Mouse (Mus musculus): ENCODE measurements around the gene Rxfp1. TPM values are rescaled to one million over a fixed set of nuclear protein-coding genes. Genes with fewer than 3 reads are reported as not detected.
"Not testable (repeated sequence)": the region's sequence is repeated elsewhere in the genome, so short reads cannot be mapped to it uniquely, and the experiment has no call there.

The Rxfp1 gene
- total RNA-seq (2015; ENCODE audit: low replicate concordance) = not detected in 2 replicates
- not detected in 2 replicates for total RNA-seq (2017; ENCODE audit: low replicate concordance)

- no peak for ATAC-seq (replicated peaks; ENCODE audit: low FRiP score, poor library complexity, severe bottlenecking)
These were observed at the start of gene Rxfp1 for GRCm38 (mm10) chr3:79737780-79738179. TSS of gene Rxfp1 (minus strand) at chr3:79737880.

DNA sequence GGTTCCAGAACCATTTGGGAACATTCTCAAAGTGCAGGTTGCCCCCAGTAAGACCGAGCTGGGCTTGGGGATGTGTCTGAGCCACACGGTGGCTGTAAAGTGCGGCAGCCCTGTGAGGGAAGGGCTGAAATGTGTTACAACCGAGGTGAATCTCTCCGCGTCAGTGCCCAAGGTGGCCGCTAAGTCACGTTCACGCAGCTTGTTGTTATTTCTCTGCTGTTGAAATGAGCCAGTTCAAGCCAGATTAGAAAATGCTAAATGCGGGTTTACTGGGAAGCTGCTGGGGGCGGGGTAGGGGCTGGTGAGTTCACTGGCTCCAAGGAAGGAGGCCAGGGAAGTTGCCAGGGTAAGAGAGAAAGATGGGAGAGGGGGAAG, 46.7 kb upstream of the Rxfp1 start:
- ATAC-seq (replicated peaks; ENCODE audit: low FRiP score, poor library complexity, severe bottlenecking) = no peak

DNA sequence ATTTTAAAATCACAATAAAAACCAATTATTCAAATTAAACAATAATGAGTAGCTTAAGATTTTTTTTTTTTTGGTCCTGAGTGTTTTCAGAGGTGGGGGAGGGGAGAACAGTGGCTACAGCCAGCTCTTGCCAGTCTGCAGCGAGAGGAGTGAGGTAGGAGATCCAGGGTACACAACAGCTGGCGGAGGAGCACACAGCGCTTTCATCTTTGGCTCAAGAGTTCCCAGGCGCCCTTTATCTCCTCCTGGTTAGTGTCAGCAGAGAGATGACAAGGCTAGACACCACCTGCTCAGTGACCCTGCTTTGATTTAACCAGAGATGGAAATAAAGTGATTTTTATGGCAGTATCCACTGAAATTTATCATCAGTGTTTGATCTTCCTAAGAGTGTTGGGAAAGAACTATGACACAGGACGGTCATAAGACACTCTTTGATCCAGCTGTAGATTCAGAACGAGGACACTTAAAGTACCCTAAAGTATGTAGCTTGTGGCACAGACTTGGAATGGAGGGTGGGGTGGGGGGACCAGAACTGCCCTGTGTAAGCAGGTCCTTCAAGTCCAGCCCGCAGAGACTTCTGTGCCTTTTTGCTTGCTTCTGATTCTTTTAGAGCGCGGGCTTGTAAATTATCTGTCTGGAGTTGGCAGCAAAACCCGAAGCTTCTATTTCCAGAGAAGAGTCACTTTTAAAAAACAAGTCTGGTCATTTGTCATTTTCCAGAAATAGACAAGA, 46.1 kb upstream of the Rxfp1 start:
- ATAC-seq (replicated peaks; ENCODE audit: low FRiP score, poor library complexity, severe bottlenecking) = no peak

- ATAC-seq (replicated peaks; ENCODE audit: low FRiP score, poor library complexity, severe bottlenecking) = no peak
These were observed 35.0 kb upstream of the Rxfp1 start for GRCm38 (mm10) chr3:79772701-79773100.

DNA sequence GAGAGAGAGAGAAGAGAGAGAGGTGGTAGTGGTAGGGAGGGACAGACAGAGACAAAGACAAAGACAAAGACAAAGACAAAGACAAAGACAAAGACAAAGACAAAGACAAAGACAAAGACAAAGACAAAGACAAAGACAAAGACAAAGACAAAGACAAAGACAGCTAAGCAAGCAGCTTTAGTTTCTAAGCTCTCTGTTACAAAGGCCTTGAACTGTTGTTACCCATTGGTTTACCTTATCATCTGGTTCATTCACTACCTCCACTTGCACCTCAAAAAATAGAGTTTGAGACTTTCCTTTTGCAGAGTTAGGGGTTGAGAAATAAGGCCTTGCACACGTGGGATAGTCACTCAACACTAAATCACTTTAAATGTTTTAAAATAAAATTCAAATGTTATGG, 16.1 kb upstream of the Rxfp1 start:
- no peak for ATAC-seq (replicated peaks; ENCODE audit: low FRiP score, poor library complexity, severe bottlenecking)

DNA sequence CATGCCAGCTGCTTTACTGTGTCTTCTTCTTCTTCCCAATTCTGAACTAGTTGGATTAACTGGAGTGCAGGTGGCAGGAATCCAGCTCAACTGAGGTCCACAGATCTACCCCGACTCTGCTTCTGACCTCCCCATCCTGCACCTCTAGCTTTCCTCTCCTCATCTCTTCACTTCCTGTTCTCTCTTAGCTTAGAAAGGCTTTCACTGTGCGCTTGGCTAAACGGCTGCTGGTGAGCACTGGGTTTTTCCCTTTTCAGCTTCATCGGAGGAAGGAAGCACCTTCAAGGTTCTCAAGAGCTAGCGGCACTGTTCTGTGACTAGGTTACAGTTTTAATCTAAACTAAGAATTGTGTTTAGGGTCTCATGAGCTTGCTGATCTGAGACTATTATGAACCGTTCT, 8.9 kb upstream of the Rxfp1 start:
- no peak for ATAC-seq (replicated peaks; ENCODE audit: low FRiP score, poor library complexity, severe bottlenecking)

- ATAC-seq (replicated peaks; ENCODE audit: low FRiP score, poor library complexity, severe bottlenecking) = no peak
These were observed 7.4 kb upstream of the Rxfp1 start for GRCm38 (mm10) chr3:79745101-79745500.

- ATAC-seq (replicated peaks; ENCODE audit: low FRiP score, poor library complexity, severe bottlenecking) = no peak
These were observed 6.7 kb upstream of the Rxfp1 start for GRCm38 (mm10) chr3:79744415-79744814.

- ATAC-seq (replicated peaks; ENCODE audit: low FRiP score, poor library complexity, severe bottlenecking) = no peak
These were observed 2.7 kb upstream of the Rxfp1 start for GRCm38 (mm10) chr3:79740351-79740750.

DNA sequence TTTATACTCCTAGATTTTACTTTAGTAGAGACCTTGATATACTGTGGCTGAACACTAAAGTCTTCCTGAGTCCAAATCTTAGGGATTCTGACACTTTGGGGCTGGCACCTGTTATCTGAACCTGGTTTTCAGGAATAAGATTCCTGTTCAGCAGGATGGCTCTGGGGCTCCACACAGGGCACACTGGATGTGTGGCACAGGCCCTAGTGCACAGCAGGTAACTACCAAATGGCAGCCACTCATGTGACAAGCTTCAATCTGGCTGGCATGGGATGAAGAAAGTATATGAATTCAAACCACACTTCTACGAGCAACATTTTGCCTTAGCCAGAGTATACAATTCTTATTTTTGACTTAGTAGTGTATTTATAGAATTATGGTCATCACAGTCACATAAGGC, 771 bp upstream of the Rxfp1 start:
- ATAC-seq (replicated peaks; ENCODE audit: low FRiP score, poor library complexity, severe bottlenecking) = no peak

GRCm38 (mm10) chr3:79726506-79727075, 11.1 kb downstream of the Rxfp1 start:
- ATAC-seq (replicated peaks; ENCODE audit: low FRiP score, poor library complexity, severe bottlenecking) = no peak

GRCm38 (mm10) chr3:79720756-79721484, 16.8 kb downstream of the Rxfp1 start:
- no peak for ATAC-seq (replicated peaks; ENCODE audit: low FRiP score, poor library complexity, severe bottlenecking)

DNA sequence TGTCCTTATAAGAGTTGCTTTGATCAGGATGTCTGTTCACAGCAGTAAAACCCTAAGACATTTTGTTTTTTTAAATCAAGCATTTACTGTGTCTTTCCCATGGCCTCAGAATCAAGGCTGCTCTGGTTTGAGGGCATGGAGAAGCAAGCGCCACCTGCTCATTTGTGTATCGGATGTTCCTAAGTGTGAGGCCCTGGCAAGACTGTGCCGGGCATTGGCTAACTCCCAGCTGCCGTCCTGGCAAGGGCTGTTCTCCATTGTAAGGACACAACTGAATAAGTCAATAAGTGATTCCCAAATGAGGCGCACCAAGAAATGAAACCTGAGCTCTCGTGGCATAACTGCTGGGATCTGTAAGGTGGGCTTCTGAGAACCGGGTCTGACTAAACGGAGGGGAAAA, 31.2 kb downstream of the Rxfp1 start:
- ATAC-seq (replicated peaks; ENCODE audit: low FRiP score, poor library complexity, severe bottlenecking) = no peak

DNA sequence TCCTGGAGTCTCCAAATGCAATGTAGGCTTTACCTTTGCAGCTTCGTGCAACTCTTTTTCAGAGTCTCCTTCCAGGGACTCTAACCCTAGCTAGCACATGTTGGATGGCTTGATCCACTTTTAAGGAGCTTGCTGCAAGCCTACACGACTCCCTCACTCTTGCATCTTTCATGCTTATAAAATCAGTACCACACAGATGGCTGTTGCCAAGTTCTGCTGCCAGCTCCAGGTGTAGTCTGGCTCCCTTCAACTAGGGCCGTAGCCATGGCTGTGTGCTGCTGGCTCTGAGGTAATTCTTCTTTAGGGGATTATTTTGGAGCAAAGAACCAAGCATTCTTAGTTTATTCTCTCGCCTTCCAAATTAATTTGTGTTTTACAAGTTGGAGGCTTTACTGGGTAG, 34.5 kb downstream of the Rxfp1 start:
- ATAC-seq (replicated peaks; ENCODE audit: low FRiP score, poor library complexity, severe bottlenecking) = no peak

DNA sequence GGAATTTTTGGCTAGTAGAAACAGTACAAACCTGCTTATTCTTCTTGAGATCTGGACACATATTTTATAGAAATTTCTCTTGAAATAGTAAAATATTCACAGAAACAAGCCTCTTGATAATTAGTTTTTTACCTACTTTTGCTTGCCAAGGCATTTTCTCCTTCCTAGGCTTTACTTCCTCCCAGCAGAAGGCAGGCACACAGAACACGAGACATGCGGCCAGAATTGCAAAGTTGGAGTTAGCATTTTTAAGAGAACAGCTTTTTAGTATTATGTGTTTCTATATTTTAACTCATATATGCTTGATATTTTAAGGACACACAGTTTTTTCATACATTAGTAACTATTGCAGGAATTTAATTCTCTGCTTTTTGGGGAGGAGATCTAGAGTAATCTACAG, 45.7 kb downstream of the Rxfp1 start:
- no peak for ATAC-seq (replicated peaks; ENCODE audit: low FRiP score, poor library complexity, severe bottlenecking)

GRCm38 (mm10) chr3:79690111-79690651, 47.5 kb downstream of the Rxfp1 start:
- ATAC-seq (replicated peaks; ENCODE audit: low FRiP score, poor library complexity, severe bottlenecking) = no peak

DNA sequence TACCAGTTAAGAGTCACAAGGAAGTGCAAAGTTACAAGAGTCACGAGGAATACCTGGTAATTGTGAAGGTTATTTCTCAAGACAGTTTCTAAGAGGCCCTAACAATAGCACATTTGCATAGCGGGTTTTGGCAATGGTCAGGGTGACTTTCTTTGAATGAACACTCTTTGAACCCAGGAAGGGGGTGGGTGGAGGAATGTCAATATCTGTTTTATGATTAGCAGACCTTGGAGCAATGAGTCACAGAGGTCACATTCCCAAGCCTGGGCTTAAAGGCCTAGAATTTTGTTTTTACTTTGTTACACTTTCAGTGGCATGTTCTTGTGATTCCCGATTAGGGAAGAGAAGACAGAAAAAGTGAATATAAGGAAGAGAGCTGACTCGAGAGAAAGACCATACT, 49.6 kb downstream of the Rxfp1 start:
- ATAC-seq (replicated peaks; ENCODE audit: low FRiP score, poor library complexity, severe bottlenecking) = not testable (repeated sequence)

DNA sequence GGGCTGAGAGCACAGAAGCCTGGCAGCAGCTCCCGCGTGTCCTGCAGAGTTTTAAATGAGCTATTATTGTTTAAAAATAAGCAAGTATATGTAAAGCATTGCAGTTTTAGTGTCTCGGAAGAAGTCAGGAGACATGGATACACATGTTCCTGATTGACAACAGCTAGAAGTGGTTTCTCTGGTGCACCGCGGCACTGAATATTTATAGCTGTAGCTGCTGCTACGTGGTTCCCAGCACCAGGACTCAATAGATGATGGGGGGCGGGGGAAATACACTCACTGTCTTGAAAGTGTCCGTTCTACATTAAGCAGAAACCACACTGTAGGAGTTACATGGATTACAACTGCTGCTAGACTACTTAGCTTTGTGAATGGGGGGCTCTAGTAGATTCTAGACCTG, 54.2 kb downstream of the Rxfp1 start:
- no peak for ATAC-seq (replicated peaks; ENCODE audit: low FRiP score, poor library complexity, severe bottlenecking)

DNA sequence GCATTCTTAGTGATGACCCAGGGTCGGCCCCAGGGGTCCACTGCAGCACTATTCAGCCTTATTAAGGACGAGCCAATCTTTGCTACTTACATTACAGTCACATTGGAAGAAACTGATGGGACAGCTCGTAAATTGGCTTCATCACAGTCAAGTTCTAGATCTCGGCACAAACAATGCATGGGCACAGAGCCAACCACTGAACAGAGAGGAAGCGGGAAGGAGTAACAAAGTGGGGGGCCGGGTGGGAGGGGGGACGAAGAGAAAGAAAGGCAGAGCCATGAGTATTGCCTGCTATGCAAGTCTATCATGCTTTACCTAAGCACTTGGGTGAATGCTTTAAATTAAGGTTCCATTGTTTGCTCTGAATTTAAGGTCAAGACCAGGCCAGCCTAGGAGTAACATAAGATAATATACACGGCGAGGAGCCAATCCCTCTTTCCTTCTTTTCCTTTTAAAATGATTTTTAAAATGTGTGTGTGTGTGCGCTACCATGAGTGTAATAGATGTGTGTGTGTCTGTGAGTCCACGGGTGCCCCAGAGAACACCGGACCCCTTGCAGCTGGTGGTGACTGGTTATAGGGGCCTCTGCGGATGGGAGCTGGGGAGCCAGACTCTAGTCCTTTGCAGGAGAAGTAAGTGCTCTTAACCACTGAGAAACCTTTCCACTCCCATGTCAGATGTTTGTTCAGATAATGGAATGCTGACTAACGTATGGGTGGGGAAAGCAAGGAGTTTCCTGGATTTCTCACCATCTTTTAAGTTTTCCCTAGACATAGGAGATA, 55.1 kb downstream of the Rxfp1 start:
- no peak for ATAC-seq (replicated peaks; ENCODE audit: low FRiP score, poor library complexity, severe bottlenecking)

GRCm38 (mm10) chr3:79676411-79676810, 61.3 kb downstream of the Rxfp1 start:
- ATAC-seq (replicated peaks; ENCODE audit: low FRiP score, poor library complexity, severe bottlenecking) = no peak
